Mouse (Mus musculus) left cerebral cortex, adult 2 months (tissue): ENCODE data around the gene Mad1l1. TPM values are rescaled to one million over a fixed set of nuclear protein-coding genes. Genes with fewer than 3 reads are reported as not detected.
"Not testable (repeated sequence)": the region's sequence is repeated elsewhere in the genome, so short reads cannot be mapped to it uniquely, and the experiment has no call there.

Experiments
- DNase-seq, 2 experiments: peaks; one replicate each; pipeline ENCODE4 v3.0.0; 2021 to 2022; ENCODE audit warnings: low spot score in 2 of 2, mixed read lengths in 1 of 2; ENCODE audit errors: extremely low spot score in 1 of 2
- H3K27ac ChIP-seq: fragments of 200-600 bp; 2 replicates; pipeline ENCODE4 v1.8.1; 2022
- H3K4me3 ChIP-seq: fragments of 200-600 bp; 2 replicates; pipeline ENCODE4 v1.8.1; 2022
- CTCF ChIP-seq: fragments of 200-600 bp; IDR thresholded peaks from 2 replicates; pipeline ENCODE4 v1.8.1; 2022; ENCODE audit warnings: antibody characterized with exemption, mild to moderate bottlenecking, moderate library complexity
- intact Hi-C: fragments of 180-260 bp; cut with DNase I; formaldehyde crosslinking; loops from one replicate; pipeline ENCODE4 v1.15.1; 2025
- long read RNA-seq, 2 experiments: library from polyadenylated mRNA; stranded (forward); transcript quantifications; one replicate each; pipeline ENCODE4 v2.0.0; 2021; ENCODE audit warnings: borderline mapping rate in 2 of 2
- total RNA-seq, 2 experiments: library from RNA; stranded (reverse); gene quantifications; 2 replicates each; pipeline ENCODE4 v1.2.3; 2021

The Mad1l1 gene
- 10 to 100 TPM; 14.1 to 17.6 TPM for total RNA-seq
- long read RNA-seq, experiment 1, transcript Mad1l1-201 (18 exons, 2,640 nt), result major isoform, 18 of 41 reads
- long read RNA-seq, experiment 1, partial matches to known transcripts, result 3 of 41 reads
- long read RNA-seq, experiment 1, other reads (novel, unspliced or antisense), result 20 of 41 reads
- long read RNA-seq, experiment 2, transcript Mad1l1-201 (18 exons, 2,640 nt), result major isoform, 6 of 20 reads
- long read RNA-seq, experiment 2, partial matches to known transcripts, result 0 of 20 reads
- long read RNA-seq, experiment 2, other reads (novel, unspliced or antisense), result 14 of 20 reads

GRCm38 (mm10) chr5:140321042-140321755 is at the start of gene Mad1l1, which contains the start of gene Nudt1:
Gene Mad1l1, minus strand, starts transcription at chr5:140321552.
Gene Nudt1, plus strand, starts transcription at chr5:140321656.
- intact Hi-C loops, result no loop called here
- peak within 1 kb of the TSS; percentile 45 for H3K27ac ChIP-seq
- peak; percentile 16; the same call in 1 of the 2 replicates for TF ChIP-seq CTCF
- peak within 1 kb of the TSS; percentile 65 for H3K4me3 ChIP-seq
- DNase-seq, result peak; percentile 90

- H3K4me3 ChIP-seq, result no peak overlapping the region
- no peak for TF ChIP-seq CTCF
- no peak for DNase-seq
- H3K27ac ChIP-seq, result no peak overlapping the region
- intact Hi-C loops, result no loop called here
Observed at GRCm38 (mm10) chr5:140370446-140371254, 49.3 kb upstream of the Mad1l1 start.

- TF ChIP-seq CTCF, result no peak
- Histone ChIP-seq H3K4me3 (no peak overlapping the region), H3K27ac (no peak overlapping the region)
- no peak for DNase-seq
- intact Hi-C loops, result no loop called here
Observed at GRCm38 (mm10) chr5:140369466-140369865, 48.1 kb upstream of the Mad1l1 start.

GRCm38 (mm10) chr5:140368926-140369325 is 47.6 kb upstream of the Mad1l1 start:
- Histone ChIP-seq H3K4me3 (no peak overlapping the region), H3K27ac (no peak overlapping the region)
- intact Hi-C loops, result no loop called here
- TF ChIP-seq CTCF, result no peak
- DNase-seq, result no peak

- H3K4me3 ChIP-seq, DNase-seq, intact Hi-C loops, H3K27ac ChIP-seq: not testable (repeated sequence)
Observed at GRCm38 (mm10) chr5:140368126-140368525, 46.8 kb upstream of the Mad1l1 start.

GRCm38 (mm10) chr5:140364415-140364814 is 43.1 kb upstream of the Mad1l1 start:
- H3K4me3 ChIP-seq, result no peak overlapping the region
- TF ChIP-seq CTCF, result no peak
- intact Hi-C loops, result no loop called here
- DNase-seq, result no peak
- H3K27ac ChIP-seq, result no peak overlapping the region

- no peak for DNase-seq
- TF ChIP-seq CTCF, result no peak
- Histone ChIP-seq H3K27ac (no peak overlapping the region), H3K4me3 (no peak overlapping the region)
- intact Hi-C loops, result no loop called here
Observed at GRCm38 (mm10) chr5:140359930-140360674, 38.8 kb upstream of the Mad1l1 start.

- intact Hi-C loops, result no loop called here
- TF ChIP-seq CTCF, result no peak
- H3K27ac ChIP-seq, result no peak overlapping the region
- H3K4me3 ChIP-seq, result no peak overlapping the region
- DNase-seq, result no peak
Observed at GRCm38 (mm10) chr5:140357466-140357865, 36.1 kb upstream of the Mad1l1 start.

GRCm38 (mm10) chr5:140355934-140356333 is 34.6 kb upstream of the Mad1l1 start:
- no peak for TF ChIP-seq CTCF
- no peak for DNase-seq
- intact Hi-C loops, result no loop called here
- Histone ChIP-seq H3K4me3 (no peak overlapping the region), H3K27ac (no peak overlapping the region)

GRCm38 (mm10) chr5:140352352-140352751 is 31.0 kb upstream of the Mad1l1 start:
- no peak for TF ChIP-seq CTCF
- intact Hi-C loops, result no loop called here
- no peak overlapping the region for H3K4me3 ChIP-seq
- H3K27ac ChIP-seq, result no peak overlapping the region
- no peak for DNase-seq

GRCm38 (mm10) chr5:140350731-140351497 is 29.6 kb upstream of the Mad1l1 start:
- intact Hi-C loops, result no loop called here

More at GRCm38 (mm10) chr5:140350731-140351497, 29.6 kb upstream of the Mad1l1 start:
- DNase-seq, result no peak
- Histone ChIP-seq H3K27ac (no peak overlapping the region), H3K4me3 (no peak overlapping the region)
- no peak for TF ChIP-seq CTCF
